Mouse (Mus musculus) spleen, adult 18-20 months (tissue): ENCODE measurements around the gene Pth2.
A peak's percentile ranks its signal among the peaks of the same experiment; 100 is the strongest.

Experiments
- DNase-seq, 2 experiments: peaks; one replicate each; pipeline ENCODE4 v3.0.0; 2022; ENCODE audit warnings: mixed read lengths in 2 of 2

Pth2 gene

DNA sequence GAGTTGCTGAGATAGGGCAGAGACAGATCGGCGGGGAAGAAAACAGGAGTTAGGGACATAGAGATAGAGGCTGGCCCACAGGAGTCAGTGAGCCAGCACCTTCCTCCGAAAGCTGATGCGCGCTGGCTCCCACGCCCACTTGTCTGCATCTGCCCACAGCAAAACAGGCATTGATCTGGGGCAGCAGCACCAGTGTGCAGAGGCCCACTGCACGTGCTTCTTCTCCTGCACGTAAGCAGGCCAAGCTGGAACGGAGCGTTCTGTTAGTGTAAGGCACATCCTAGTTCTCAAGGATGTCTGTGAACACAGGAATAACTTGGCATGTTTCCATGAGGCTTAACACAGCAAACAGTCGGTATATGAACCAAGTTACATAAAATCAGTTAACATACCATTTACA is 18.2 kb downstream of the Pth2 start:
- no peak for DNase-seq

DNA sequence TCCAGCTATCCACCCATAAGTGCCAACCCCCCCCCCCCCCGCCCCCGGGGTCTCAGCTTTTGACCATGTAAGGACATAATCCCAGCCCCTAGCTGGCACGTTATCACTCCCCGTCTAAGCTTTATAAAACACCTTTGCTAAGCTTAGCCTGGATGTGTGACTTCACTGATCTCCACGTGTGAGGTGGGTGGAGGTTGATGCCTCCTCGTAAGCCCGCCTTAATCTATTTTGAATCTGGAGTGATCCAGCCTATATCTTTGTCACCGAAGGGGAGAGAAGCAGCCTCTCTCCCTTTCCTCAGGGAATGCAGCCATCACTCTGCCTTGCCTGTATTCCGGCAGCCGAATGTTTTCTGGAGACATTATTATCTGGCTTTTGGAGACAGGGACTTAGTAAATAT is 21.9 kb downstream of the Pth2 start:
- no peak for DNase-seq

DNA sequence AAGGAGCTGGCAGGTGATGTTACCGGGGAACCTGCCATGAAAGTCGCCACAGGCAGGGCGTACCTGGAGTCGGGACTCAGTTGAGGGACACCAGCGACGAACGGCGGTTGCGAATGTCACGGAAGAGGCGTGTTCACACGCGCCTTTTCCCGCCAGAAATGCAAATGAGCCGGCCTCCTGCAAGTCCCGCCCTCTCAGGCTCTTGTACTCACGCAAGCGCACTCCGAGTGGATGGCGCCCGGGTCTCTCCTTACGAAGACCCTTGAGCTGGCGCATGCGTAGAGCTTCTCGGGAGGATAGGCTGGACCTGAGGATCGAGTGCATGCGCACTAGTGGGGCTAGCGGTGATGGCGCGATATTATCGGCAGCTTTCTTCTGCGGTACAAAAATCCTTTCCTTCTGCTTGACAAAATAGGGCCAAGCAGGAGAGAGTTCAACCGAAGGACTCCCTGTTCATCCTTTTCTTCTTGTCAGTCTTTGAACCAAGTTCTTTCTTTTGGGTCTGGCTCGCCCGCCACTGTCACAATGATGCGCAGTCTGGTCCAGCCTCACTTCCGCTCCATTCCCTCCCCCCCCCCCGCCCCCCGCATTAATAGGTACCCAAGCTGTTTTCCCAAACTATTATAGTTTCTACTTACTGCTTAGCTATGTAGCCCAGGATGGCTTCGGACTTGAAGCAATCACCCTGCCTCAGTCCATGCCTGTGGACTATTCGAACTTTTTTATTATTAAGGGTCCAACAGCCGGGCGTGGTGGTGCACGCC is 23.8 kb downstream of the Pth2 start, which contains the start of gene Ccdc155:
TSS of gene Ccdc155 (minus strand) at position 513 of the 764 bp plus-strand sequence.
- DNase-seq, result peak; percentile 86 to 89

DNA sequence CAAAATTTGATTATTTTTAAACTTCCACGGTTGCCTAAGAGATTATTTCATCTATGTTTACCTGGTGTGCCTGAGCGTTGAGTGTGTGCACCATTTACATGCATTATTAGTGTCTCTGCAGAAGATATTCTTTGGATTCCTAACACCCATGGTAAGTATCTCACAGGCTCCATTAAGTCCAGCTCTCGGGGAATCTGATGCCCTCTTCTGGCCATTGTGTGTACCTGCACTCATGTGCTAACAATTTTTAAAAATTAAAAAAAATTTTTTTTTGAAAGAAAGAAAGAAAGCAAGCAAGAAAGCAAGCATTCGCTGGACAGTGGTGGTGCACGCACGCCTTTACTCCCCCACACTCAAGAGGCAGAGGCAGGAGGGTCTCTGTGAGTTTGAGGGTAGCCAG is 27.5 kb downstream of the Pth2 start:
- no peak for DNase-seq

DNA sequence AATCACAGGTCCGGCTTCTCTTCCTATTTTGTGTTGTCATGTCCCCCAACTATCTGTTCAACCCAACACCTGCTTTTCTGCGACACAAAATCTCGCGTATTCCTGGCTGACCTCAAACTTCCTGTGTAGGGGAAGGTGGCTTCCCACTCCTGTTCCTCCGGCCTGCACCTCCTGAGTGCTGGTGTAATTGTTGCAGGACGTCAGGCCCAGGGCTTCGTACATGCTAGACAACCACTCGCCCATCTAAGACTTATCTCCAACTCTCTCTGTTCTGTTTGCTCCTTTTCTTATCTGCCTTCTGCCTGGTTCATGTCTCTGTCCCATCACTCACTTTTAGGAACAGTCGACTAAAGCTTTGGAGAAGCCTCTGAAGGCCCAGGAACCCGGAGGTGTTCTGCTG is 30.3 kb downstream of the Pth2 start:
- DNase-seq, result no peak

DNA sequence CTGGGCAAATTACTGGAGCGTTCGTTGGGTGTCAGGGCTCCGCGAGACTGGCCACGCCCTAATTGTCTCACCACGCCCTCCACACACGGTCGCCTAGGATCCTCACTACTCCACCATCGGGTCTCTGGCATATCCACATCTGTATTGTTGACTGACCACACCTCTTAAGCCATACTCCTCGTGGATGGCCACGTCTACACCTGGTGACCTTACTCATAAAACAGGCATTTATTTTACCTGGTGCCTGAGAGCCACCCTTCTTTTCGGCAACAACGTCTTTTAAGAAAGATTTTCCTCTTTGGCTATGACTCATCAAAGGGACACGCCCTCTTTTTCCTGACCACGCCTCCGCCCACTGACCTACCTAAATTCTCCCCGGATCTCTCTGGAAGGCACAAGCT is 31.1 kb downstream of the Pth2 start, which contains the start of gene Dkkl1:
TSS of gene Dkkl1 (minus strand) at position 297 of the 401 bp plus-strand sequence.
- peak in 1 of 2 experiments; percentile 33 for DNase-seq

DNA sequence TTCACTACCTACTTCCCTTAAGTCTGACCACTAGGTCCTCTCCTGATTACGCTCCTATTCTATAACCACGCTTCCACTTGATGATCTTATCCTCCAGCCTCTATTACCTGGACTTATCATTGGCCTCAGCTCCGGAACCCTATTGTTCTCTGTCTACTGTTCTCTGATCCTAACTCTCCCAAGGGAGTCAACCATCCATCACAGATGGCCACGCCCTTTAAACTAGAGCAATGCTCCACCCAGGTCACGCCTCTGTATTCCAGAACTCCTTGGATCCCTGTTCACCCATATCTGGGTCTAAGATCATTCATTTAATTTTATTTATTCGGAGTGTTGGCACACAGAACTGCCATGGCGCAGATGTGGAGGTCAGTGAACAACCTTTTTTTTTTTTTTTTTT is 31.6 kb downstream of the Pth2 start:
- DNase-seq, result no peak

DNA sequence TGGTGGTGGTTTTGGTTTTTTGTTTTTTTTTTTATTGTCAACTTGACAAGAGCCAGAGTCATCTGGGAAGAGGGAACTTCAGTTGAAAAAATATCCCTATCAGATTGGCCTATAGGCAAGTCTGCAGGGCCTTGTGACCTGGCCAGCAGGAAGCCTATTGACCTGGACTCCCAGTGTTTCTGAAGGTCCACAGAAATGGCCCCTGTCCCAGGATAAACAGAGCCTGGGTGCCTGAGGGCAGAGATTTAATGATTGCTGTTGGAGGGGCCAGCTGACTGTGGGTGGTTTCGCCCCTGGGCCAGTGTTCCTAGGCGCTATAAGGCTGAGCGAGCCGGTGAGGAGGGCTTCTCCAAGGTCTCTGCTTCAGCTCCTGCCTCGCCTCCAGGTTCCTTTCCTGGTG is 32.9 kb downstream of the Pth2 start:
- no peak for DNase-seq

DNA sequence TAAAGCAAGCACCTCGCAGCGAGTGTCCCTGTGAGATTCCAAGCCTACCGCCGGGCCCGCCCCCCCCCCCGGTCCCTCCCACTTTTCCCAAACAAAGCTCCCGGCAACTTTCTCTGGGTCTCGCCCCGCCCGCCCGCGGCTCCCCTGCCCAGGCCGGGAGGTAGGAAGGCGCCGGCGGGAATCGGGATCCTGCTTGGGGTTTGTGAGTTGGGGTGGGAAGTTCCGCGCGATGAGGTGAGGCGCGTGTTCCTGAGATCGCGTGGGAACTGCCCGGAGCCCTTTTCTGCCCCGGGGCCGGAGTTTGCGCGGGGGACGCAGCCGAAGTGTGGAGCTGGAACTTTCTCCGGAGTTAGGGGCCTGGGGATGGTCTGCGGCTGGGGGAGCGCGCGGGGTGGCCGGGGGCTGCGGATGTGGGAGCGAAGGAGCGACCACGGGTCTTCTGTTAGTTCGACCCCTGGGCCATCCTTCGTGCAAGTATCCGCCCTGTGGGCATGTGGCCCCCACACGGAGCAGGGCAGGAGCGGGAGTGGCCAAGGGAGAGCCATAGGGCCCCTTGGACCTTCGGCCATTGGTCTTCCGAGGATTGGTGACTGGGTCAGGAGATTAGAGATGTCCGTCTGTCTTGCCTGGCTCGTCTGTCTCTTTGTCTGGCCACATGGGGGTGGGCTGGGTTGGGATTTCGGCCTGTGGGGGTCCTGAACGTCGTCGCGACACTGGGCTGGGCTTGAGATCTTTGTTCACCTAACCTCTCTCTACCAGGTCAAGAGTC is 35.1 kb downstream of the Pth2 start, which contains the start of gene Tead2:
TSS of gene Tead2 (plus strand) at position 81 of the 769 bp plus-strand sequence.
- DNase-seq, result no peak

DNA sequence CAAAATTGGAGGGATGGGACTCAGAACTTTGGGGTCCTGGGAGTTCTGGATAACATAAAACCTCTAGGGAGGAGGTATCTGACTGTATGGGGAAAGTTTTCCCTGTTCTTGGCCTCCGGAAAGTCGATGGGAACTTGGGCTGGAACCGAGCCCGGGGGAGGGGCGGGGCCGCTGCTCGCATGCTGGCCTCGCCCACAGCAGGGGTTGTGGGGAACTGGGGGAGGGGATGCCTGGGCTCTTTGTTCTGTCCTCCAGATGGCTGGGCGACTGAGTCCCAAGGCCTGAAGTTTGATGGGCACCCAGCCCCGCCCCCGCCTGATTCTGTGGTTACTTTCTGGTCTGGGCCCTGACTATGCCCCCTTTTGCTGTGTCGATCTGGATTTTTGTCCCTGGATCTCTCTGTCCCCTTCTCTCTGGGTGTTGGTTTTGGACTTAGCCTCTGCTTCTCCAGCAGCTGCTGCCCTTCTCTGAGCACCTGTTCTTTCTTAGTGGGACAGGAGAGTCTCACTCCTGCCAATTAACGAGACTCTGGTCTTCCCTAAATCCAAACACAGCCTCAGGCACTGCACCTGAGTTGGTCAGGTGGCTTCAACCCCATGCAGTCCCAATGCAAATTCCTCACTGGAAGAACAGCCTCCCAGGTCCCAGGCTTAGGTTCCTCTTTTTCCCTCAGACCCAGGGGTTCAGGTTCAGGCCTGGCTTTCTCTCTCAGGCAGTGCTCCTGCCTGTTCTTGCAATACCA is 35.8 kb downstream of the Pth2 start:
- DNase-seq, result no peak

DNA sequence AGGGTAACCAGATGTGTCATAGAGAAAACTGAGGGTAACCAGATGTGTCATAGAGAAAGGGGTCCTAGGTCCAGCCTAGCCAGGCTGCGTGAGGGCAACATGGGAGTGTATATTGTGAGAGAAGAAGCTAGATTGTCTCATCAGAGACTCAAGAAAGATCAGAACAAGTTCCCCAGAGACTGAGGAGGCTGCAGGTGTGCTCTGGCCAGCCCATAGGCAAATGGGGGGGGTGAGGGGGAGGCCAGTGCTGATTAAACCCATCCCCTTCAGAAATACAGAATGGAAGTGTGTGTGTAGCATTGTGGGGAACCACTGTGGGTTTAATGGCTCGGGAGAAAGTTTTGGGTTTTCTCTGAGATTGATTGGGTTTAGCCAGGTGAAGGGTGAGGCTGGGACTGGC is 40.9 kb downstream of the Pth2 start:
- DNase-seq, result no peak

DNA sequence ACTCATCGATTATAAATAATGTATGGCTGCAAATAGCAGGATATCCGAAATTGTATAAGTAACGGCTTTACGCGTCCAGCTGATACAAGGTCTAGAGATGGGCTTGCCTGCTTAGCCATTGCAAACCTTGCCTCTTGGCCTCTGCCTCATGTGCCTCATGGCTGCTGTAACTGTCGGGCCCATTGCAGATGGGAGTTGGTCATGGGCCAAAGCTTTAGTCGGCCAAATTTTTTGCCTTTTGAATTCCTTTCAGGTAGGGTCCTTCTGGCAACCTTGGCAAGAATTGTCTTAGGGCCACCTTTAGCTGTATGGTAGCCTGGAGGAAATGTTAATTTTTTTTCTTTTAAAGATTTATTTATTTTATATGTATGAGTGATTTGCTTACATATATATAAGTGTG is 44.0 kb downstream of the Pth2 start:
- peak in 1 of 2 experiments; percentile 1 for DNase-seq

DNA sequence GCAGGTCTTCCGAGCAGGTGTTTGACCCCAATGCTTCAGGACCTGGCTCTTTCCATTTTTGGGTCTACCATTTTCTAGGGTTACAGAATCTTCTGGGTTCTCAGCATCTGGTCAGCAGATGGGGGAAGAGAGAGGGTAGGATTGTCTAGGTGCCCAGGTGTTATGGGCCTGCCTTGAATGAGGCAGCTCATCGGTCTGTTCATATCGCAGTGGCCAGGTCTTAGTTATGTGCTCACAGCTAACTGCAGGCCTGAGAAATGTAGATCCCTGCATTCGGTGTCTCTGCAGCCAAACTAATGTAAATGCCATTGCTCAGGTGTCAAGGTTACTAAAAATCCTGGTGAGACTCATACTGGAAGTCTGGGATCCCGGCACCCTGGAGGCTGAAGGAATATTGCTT is 45.6 kb downstream of the Pth2 start:
- DNase-seq, result no peak

DNA sequence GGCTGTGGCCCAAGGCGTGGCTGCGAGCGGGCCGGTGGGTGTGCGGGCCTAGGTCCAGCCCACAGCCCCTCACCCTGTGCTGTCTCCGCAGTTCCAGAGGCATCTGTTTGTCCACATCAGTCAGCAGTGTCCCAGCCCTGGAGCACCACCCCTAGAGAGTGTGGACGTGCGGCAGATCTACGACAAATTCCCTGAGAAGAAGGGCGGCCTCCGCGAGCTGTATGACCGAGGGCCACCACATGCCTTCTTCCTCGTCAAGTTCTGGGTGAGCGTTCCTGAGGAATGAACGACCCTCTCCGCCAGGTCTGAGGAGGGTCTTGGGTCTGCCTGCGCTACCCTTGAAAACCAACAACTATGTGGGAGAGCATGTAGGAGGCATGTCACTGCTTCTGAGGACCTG is 47.8 kb downstream of the Pth2 start:
- DNase-seq, result no peak

DNA sequence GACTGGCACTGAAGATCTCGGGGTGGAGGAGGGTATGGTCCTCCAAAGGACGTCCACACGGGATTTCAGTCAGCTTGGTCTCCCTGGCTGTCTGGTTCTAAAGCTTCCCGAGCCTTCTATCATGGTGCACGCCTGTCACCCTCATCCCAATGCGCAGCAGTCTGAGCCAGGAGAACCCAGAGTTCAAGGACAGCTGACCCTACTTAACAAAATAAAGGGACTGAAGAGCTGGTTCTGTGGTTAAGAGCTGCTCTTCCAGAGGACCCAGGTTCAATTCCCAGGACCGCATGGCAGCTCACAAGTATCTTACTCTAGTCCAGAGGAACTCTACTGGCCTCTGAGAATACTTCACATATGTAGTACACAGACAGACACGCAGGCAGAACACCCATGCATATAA is 48.3 kb downstream of the Pth2 start:
- no peak for DNase-seq

DNA sequence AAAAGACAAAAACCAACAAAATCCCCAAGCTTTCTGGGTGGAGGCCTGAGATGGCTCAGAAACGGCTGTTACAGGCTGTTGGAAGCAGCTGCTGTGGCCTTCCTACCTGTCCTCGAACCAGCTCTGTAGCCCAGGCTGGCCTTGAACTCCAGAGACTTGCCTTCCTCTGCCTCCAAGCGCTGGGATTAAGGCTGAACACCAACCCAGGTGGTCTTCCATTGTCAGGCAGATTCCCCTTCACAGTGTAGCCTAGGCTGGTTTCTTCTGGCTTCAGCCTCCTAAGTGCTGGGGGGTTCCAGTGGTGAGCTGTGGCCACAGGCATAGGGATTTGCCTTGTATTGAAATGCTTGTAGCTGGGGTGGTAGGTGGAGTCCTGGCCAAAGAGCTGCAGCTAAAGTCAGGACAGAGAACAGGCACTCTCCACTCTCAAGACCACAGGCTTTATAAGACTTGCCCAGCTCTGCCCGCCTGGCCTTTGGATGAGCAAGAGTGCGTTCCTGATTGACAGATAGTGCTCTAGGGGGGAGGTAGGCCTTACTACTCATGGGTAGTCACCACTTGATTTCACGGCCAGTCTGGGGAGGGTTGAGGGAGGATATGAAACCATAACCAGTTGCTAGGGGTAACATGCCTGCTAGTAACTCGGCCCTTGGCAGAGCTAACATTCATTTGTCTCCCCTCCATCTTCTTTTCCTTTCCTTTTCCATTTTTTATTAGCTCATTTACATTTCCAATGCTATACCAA is 48.8 kb downstream of the Pth2 start:
- peak; percentile 52 to 55 for DNase-seq

DNA sequence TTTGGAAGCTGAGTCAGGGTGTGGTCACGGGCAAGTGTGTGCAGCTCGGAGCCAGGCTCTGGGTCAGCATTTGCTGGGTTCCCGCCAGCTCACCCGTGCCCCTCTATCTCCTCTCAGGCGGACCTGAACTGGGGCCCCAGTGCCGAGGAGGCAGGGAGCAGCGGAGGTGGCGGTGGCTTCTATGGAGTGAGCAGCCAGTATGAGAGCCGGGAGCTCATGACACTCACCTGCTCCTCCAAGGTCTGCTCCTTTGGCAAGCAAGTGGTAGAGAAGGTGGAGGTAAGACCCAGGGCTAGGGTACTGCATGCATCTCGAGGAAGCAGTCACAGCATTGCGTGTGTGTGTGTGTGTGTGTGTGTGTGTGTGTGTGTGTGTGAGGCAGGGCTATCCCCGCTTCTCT is 50.4 kb downstream of the Pth2 start:
- DNase-seq, result no peak
